Mouse (Mus musculus) spleen, adult 2 months (tissue): ENCODE measurements at regions not wholly inside any gene's neighbourhood (a gene's known extent, or its start where the extent isn't known, plus 50 kb on each side); places are given as distances from the start of the nearest gene placed in this dataset.

Experiments used
- DNase-seq, 2 experiments: peaks; one replicate each; pipeline versions ENCODE4 v3.0.0 to v3.0.0-alpha.2; 2012 to 2021; ENCODE audit warnings: low spot score in 2 of 2, low read depth in 1 of 2
- H3K27ac ChIP-seq: fragments of 200-500 bp; 2 replicates; pipeline ENCODE4 v1.5.1; 2012; ENCODE audit warnings: low read length, inconsistent platforms; ENCODE audit not compliant: insufficient read depth
- H3K27me3 ChIP-seq: fragments of 200-500 bp; 2 replicates; pipeline ENCODE4 v1.6.1; 2012; ENCODE audit warnings: mild to moderate bottlenecking, moderate library complexity, low read length, inconsistent platforms; ENCODE audit not compliant: control insufficient read depth, insufficient read depth
- H3K36me3 ChIP-seq: fragments of 200-500 bp; 2 replicates; pipeline ENCODE4 v1.6.1; 2012; ENCODE audit warnings: mild to moderate bottlenecking, low read length, inconsistent platforms; ENCODE audit not compliant: control insufficient read depth, insufficient read depth
- H3K4me1 ChIP-seq: fragments of 200-500 bp; 2 replicates; pipeline ENCODE4 v1.6.1; 2011; ENCODE audit warnings: inconsistent platforms; ENCODE audit not compliant: control insufficient read depth, insufficient read depth, insufficient read length
- H3K4me3 ChIP-seq: fragments of 200-500 bp; 2 replicates; pipeline ENCODE4 v1.5.1; 2011; ENCODE audit warnings: mild to moderate bottlenecking, inconsistent platforms; ENCODE audit not compliant: insufficient read depth, insufficient read length; ENCODE audit errors: extremely low read depth
- CTCF ChIP-seq: fragments of 200-500 bp; IDR thresholded peaks from 2 replicates; pipeline ENCODE4 v1.5.1; 2011; ENCODE audit warnings: mild to moderate bottlenecking, inconsistent platforms; ENCODE audit not compliant: insufficient read depth, insufficient read length, insufficient replicate concordance; ENCODE audit errors: extremely low read depth
- POLR2A ChIP-seq: fragments of 200-500 bp; IDR thresholded peaks from 2 replicates; pipeline ENCODE4 v1.6.1; 2011; ENCODE audit warnings: low read depth, low read length, inconsistent platforms
- WGBS: fragments of 180-500 bp; shearing (Covaris S2); methylation state at CpG from one replicate; pipeline ENCODE4 v1.1.7; 2018; 5-methylcytosine and 5-hydroxymethylcytosine counted together

DNA sequence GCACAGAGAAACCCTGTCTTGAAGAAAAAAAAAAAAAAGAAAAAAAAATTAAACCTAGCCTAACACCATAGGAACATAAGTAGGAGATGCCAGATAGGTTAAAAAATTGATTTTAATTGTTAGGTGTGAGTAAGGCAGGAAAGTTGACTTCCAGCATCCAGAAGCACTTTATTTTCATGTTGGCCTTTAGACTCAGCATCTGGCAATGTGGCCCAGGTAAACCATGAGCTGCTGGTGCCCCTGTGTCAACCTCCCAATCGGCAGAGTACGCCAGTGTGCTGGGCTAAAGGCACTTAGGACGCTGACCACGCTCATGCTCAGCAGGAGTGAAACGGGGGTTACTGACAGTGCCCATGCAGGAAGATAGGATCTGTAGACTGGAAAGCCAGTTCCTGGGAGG, 152.8 kb upstream of the Otx2 start:
- no peak for DNase-seq
- Histone ChIP-seq H3K27ac (no peak overlapping the region), H3K36me3 (no peaks in the 10 kb centered on the region), H3K4me3 (no peak overlapping the region), H3K27me3 (no peaks in the 10 kb centered on the region), H3K4me1 (no peaks in the 10 kb centered on the region)
- WGBS: 75% methylated on average over 5 of the region's 5 CpGs
- TF ChIP-seq CTCF: no peak

DNA sequence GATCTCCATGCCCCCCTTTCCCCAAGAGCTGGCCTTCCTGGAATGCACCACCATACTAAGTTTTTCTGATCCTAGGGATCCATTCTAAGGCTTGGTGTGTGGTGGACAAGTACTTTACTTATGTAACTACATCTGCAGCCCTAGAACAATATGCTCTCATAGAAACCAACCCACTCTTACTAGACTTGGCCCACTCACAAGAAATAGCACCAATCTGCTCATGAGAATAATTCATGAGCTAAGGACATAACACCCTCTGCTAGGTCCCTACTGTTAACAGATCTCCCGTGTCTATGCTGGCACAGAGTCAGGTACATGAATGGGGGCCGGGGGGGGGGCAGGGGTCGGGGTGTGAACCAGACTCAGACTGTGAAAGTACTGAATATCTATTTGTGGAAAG, 150.8 kb upstream of the Otx2 start:
- no peak for TF ChIP-seq CTCF
- no peak for TF ChIP-seq POLR2A
- no peaks in the 10 kb centered on the region for H3K27me3 ChIP-seq
- H3K36me3 ChIP-seq: no peaks in the 10 kb centered on the region
- H3K4me1 ChIP-seq: no peaks in the 10 kb centered on the region
- no peak overlapping the region for H3K27ac ChIP-seq
- WGBS: 54% methylated on average over 3 of the region's 3 CpGs
- H3K4me3 ChIP-seq: no peak overlapping the region
- no peak for DNase-seq

DNA sequence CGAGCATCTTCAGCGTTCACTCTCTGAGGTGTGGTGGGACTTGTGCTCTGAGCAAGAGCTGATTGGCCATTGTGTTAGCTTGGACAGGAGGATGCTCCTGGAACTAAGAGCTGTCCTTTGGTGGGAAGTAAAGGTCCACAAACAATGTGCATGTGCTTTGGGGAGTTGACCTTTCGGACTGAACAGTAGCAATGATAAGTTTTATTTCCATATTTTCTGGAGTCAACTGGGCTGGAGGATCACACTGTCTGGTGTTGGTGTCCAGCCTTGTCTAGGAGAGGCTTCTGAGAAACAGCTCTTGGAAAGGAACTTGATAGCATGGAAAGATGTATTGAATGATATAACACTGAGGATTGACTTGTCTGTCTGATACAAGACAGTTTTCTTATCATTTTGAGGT, 142.3 kb upstream of the Otx2 start:
- no peaks in the 10 kb centered on the region for H3K27me3 ChIP-seq
- WGBS: 87% methylated on average over 3 of the region's 3 CpGs
- H3K27ac ChIP-seq: no peak overlapping the region
- H3K4me1 ChIP-seq: no peaks in the 10 kb centered on the region
- H3K4me3 ChIP-seq: no peak overlapping the region
- no peak for TF ChIP-seq CTCF
- no peaks in the 10 kb centered on the region for H3K36me3 ChIP-seq
- no peak for DNase-seq

DNA sequence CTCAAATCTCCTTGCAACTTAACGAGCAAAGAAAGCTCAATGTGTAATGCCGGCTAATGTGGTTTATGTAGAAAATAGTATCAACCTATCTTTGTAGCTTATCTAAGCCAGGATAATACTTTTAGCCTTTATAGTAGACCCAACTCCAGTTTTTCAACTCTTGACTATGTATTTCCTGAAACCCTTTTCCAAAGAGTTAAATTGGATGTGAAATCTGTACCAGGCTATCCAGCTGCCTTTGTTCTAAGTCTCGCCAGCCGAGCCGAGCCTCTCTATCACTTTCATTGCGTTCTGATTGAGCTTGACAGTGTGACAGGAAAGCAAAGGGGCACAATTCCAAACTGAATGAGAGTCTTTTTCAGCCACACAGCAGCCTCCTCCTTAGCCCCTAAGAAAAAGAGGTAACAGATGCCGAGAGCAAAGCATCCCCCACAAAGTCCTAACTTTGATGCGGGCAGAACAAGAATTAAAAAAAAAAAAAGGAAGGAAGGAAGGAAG, 141.7 kb upstream of the Otx2 start:
- Histone ChIP-seq H3K27me3 (no peaks in the 10 kb centered on the region), H3K36me3 (no peaks in the 10 kb centered on the region), H3K27ac (no peak overlapping the region), H3K4me1 (no peaks in the 10 kb centered on the region), H3K4me3 (no peak overlapping the region)
- no peak for DNase-seq
- no peak for TF ChIP-seq POLR2A
- TF ChIP-seq CTCF: no peak
- WGBS: 86% methylated on average over 8 of the region's 8 CpGs

DNA sequence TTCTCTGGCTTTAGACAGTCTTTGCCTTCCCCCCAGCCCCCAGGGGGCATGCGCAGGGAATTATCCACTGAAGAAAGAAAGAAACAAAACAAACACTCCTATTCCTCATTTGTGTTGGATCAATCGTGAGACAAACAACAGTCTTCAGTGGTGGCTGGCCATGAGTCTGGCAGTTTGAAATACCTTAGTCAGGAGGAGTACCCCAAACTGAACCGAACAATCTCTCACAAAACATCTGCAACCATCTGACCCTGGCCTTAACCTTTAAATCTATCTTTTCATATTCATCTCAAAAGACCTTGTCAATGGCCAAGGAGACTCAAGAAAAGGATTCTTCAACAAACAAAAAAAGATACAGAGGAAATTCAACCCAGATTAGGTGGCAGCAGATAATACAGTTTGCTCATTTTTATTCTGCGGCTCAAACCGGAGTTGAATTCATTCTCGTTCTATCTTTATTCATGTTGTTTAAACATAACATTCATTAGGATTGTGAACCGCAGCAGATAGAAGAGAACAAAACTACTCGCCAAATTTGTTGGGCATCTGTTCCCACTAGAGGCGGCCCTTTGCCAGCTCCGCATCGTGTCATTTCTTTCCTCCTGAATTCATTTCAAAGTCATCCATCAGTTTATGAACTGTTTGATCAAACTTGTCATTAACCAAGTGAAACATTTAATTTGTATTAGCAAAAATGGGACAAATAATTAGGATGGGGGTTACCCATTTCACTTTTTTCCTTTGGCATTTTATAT, 139.3 kb upstream of the Otx2 start:
- 91% methylated on average over 11 of the region's 11 CpGs for WGBS
- no peak overlapping the region for H3K27ac ChIP-seq

DNA sequence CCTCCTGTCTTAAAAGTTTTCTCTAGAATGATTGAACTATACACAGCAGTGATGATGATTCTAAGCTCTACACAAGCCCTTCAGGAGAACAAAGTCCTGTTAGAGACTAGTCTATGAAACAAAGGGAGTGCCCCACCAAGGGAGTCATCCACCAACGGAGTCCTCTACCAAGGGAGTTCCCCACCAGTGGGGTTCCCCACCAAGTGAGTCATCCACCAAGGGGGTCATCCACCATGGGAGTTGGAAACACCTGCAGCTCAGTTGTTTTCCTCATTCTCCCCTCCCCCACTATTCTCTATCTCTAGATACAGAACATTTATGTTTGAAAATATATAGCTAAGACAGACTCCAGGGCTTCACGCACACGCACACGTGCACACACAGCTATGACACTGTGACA, 130.5 kb upstream of the Otx2 start:
- no peaks in the 10 kb centered on the region for H3K4me1 ChIP-seq
- TF ChIP-seq POLR2A (no peak), CTCF (no peak)
- H3K36me3 ChIP-seq: no peaks in the 10 kb centered on the region
- 80% methylated on average over 4 of the region's 4 CpGs for WGBS
- no peak overlapping the region for H3K27ac ChIP-seq
- no peak overlapping the region for H3K4me3 ChIP-seq
- H3K27me3 ChIP-seq: no peaks in the 10 kb centered on the region
- no peak for DNase-seq

More for the DNA sequence above, 139.3 kb upstream of the Otx2 start:
- no peak for DNase-seq
- TF ChIP-seq POLR2A: no peak
- no peak for TF ChIP-seq CTCF
- H3K36me3 ChIP-seq: no peaks in the 10 kb centered on the region
- H3K4me1 ChIP-seq: no peaks in the 10 kb centered on the region
- no peaks in the 10 kb centered on the region for H3K27me3 ChIP-seq
- no peak overlapping the region for H3K4me3 ChIP-seq

DNA sequence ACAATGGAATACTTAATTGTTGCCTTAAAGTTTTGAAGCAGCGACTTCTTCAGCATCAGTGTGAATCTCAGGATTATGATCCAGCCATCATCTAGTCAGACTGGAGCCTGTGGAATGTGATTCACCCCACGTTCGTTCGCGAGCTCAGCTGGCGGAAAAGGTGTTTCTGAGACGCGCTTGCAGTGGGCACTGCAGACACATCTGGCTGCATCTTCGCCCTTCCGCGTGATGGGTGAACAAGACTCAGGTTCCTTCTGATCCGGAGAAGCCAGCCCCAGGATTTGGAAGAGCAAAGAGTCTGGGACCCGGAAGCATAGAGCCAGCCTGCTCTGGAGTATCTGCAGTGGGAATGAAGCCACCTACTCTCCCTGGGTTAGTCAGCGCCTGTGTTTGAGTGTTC, 127.7 kb upstream of the Otx2 start:
- Histone ChIP-seq H3K27me3 (no peaks in the 10 kb centered on the region), H3K27ac (no peak overlapping the region), H3K4me3 (no peak overlapping the region), H3K36me3 (no peaks in the 10 kb centered on the region), H3K4me1 (no peaks in the 10 kb centered on the region)
- TF ChIP-seq POLR2A: no peak
- TF ChIP-seq CTCF: no peak
- 78% methylated on average over 14 of the region's 14 CpGs for WGBS
- DNase-seq: no peak

DNA sequence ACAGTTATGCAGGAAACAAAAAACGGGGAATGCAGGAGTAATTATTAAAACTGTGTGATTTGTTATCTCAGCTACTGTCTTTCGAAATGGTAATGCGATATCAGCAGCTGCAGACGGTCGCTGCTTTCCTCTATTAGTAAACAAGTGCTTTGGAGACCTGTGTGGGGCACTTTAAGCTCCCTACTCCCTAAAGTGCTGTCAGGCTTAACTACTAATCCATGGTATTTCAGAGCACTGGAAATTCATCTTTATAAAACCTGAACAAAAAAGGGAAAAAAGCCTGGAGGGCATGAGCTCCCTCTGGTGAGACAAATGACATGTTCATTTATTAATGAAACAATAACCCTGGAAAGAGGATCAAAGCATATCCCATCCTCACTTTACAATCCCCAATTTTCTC, 127.2 kb upstream of the Otx2 start:
- Histone ChIP-seq H3K36me3 (no peaks in the 10 kb centered on the region), H3K4me3 (no peak overlapping the region), H3K27me3 (no peaks in the 10 kb centered on the region), H3K27ac (no peak overlapping the region), H3K4me1 (no peaks in the 10 kb centered on the region)
- DNase-seq: no peak
- no peak for TF ChIP-seq POLR2A
- TF ChIP-seq CTCF: no peak
- WGBS: 56% methylated on average over 5 of the region's 5 CpGs
